Mouse (Mus musculus) adrenal gland, adult (tissue): Measurements from ENCODE around the gene Snapc4.
A peak's percentile ranks its signal among the peaks of the same experiment; 100 is the strongest.
"Not testable (repeated sequence)": the region's sequence is repeated elsewhere in the genome, so short reads cannot be mapped to it uniquely, and the experiment has no call there.

Experiments
- DNase-seq, 2 experiments: peaks; one replicate each; pipeline ENCODE4 v3.0.0; 2022 to 2023; ENCODE audit warnings: low spot score in 1 of 2; ENCODE audit not compliant: inconsistent age in 2 of 2

Gene Snapc4

GRCm38 (mm10) chr2:26387713-26388112, 7.3 kb upstream of the Snapc4 start:
- no peak for DNase-seq

- DNase-seq = not testable (repeated sequence)
Observed at GRCm38 (mm10) chr2:26380871-26381270, 418 bp upstream of the Snapc4 start.

- DNase-seq = no peak
Observed at GRCm38 (mm10) chr2:26372396-26372795, 8.1 kb downstream of the Snapc4 start.

GRCm38 (mm10) chr2:26368572-26368971, 11.9 kb downstream of the Snapc4 start:
- DNase-seq = no peak

- no peak for DNase-seq
Observed at GRCm38 (mm10) chr2:26367911-26368310, 12.5 kb downstream of the Snapc4 start.

- peak; percentile 65 to 88 for DNase-seq
Observed at GRCm38 (mm10) chr2:26364738-26365465, 15.6 kb downstream of the Snapc4 start.

GRCm38 (mm10) chr2:26363481-26363880, 17.0 kb downstream of the Snapc4 start:
- no peak for DNase-seq

GRCm38 (mm10) chr2:26362991-26363390, 17.5 kb downstream of the Snapc4 start:
- no peak for DNase-seq

GRCm38 (mm10) chr2:26360772-26361171, 19.7 kb downstream of the Snapc4 start, which contains the start of gene Card9:
Gene Card9, minus strand, starts transcription at chr2:26360918.
- DNase-seq = peak in 1 of 2 experiments; percentile 43

- peak in 1 of 2 experiments; percentile 57 for DNase-seq
Observed at GRCm38 (mm10) chr2:26359983-26360382, 20.5 kb downstream of the Snapc4 start.

- DNase-seq = no peak
Observed at GRCm38 (mm10) chr2:26358667-26359320, 21.7 kb downstream of the Snapc4 start.

GRCm38 (mm10) chr2:26357484-26357883, 23.0 kb downstream of the Snapc4 start:
- peak in 1 of 2 experiments; percentile 47 for DNase-seq

- no peak for DNase-seq
Observed at GRCm38 (mm10) chr2:26356678-26357077, 23.8 kb downstream of the Snapc4 start.

- no peak for DNase-seq
Observed at GRCm38 (mm10) chr2:26356231-26356630, 24.2 kb downstream of the Snapc4 start.

- DNase-seq = no peak
Observed at GRCm38 (mm10) chr2:26354401-26354800, 26.1 kb downstream of the Snapc4 start.

- no peak for DNase-seq
Observed at GRCm38 (mm10) chr2:26353066-26353980, 27.1 kb downstream of the Snapc4 start.

- peak; percentile 60 to 81 for DNase-seq
Observed at GRCm38 (mm10) chr2:26352291-26352910, 28.1 kb downstream of the Snapc4 start.

- DNase-seq = peak; percentile 94 to 97
Observed at GRCm38 (mm10) chr2:26351358-26352290, 28.8 kb downstream of the Snapc4 start, which contains the start of gene Dnlz. Gene Dnlz, minus strand, starts transcription at chr2:26352110.

- peak in 1 of 2 experiments; percentile 53 for DNase-seq
Observed at GRCm38 (mm10) chr2:26348241-26348640, 32.2 kb downstream of the Snapc4 start.
